30 mouse cellular contexts compared by ENCODE assay signal in genomic region chr19:44496511-44496910, GRCm38 (mm10). TPM values are rescaled to one million over a fixed set of nuclear protein-coding genes. Genes with fewer than 3 reads are reported as not detected.
DNase-seq lines count a peak whose midpoint lies in the region; ATAC-seq and TF ChIP-seq lines count a peak whose summit lies in the region.
"Had no signal": no experiment of that assay in that cellular context is flagged by ENCODE, and none has a peak within 500 bp of the region (broad histone marks: within the 10 kb centered on the region; RNA-seq: fewer than 3 reads in every experiment).

No protein-coding gene starts in this region.

- no peaks in the 10 kb centered on the region for H3K36me3 ChIP-seq in hindbrain, embryonic 12.5 days
- no peaks in the 10 kb centered on the region for H3K36me3 ChIP-seq in hindbrain, embryonic 13.5 days
- H3K36me3 ChIP-seq: G1E; heart, embryonic 12.5 days had no signal

- ATAC-seq in hindbrain, embryonic 12.5 days (ENCODE audit: low FRiP score) = peak; percentile 52; the same call in 1 of the 2 replicates
- ATAC-seq in hindbrain, embryonic 13.5 days (ENCODE audit: low FRiP score) = no peak
- ATAC-seq in megakaryocyte progenitor cell, adult 5-6 weeks (replicated peaks; ENCODE audit: poor library complexity) = peak; percentile 66
- ATAC-seq: CD4-positive, CD25-positive, alpha-beta regulatory T cell, adult 4 months; liver, postnatal 0 days had no signal

- 0 out of 2 replicates have a peak, but pooled peaks cover 2% of the 10 kb centered on the region for H3K4me1 ChIP-seq in hindbrain, embryonic 12.5 days
- no peaks in the 10 kb centered on the region for H3K4me1 ChIP-seq in hindbrain, embryonic 13.5 days (replicated peaks)
- no peaks in the 10 kb centered on the region for H3K4me1 ChIP-seq in bone marrow macrophage, adult 2 months (ENCODE audit: control insufficient read depth, insufficient read depth, low read length)

- no peak overlapping the region for H3K9ac ChIP-seq in hindbrain, embryonic 12.5 days
- no peak overlapping the region for H3K9ac ChIP-seq in hindbrain, embryonic 13.5 days
- H3K9ac ChIP-seq: heart, embryonic 12.5 days; liver, postnatal 0 days had no signal

- H3K27ac ChIP-seq in hindbrain, embryonic 12.5 days = no peak overlapping the region
- H3K27ac ChIP-seq in hindbrain, embryonic 13.5 days = no peak overlapping the region
- H3K27ac ChIP-seq in bone marrow macrophage, adult 2 months (ENCODE audit: insufficient read depth, low read depth, low read length) = no peak overlapping the region
- H3K27ac ChIP-seq: kidney, postnatal 0 days had no signal

- H3K4me2 ChIP-seq in hindbrain, embryonic 12.5 days (replicated peaks) = no peak overlapping the region
- H3K4me2 ChIP-seq in hindbrain, embryonic 13.5 days = no peak overlapping the region
- H3K4me2 ChIP-seq: heart, embryonic 12.5 days had no signal

- no peaks in the 10 kb centered on the region for H3K9me3 ChIP-seq in hindbrain, embryonic 12.5 days (replicated peaks)
- H3K9me3 ChIP-seq in hindbrain, embryonic 13.5 days = no peaks in the 10 kb centered on the region
- H3K9me3 ChIP-seq: G1E; heart, embryonic 12.5 days; megakaryocyte, embryonic 14.5 days had no signal

- DNase-seq in B cell, adult 2 months = peak; percentile 24 to 30
- no peak for DNase-seq in heart, adult 11 months
- no peak for DNase-seq in retina, embryonic 14.5 days (ENCODE audit: low spot score)
- DNase-seq: cerebellum, adult 2 months; cerebellum, postnatal 36 days; heart, postnatal 14 days; kidney, adult 18-20 months; liver; liver, postnatal 0 days; lung, postnatal 10 days; right cerebral cortex, postnatal 25 days; thymus, adult 2 months had no signal

- TF ChIP-seq CTCF in bone marrow macrophage, adult 2 months (IDR thresholded peaks at IDR 0.05; ENCODE audit: low read depth, low read length) = no peak

- TF ChIP-seq POLR2A in bone marrow macrophage, adult 2 months (IDR thresholded peaks at IDR 0.05; ENCODE audit: borderline replicate concordance, low read depth, low read length) = 0 out of 2 replicates have a peak, but pooled peaks have one; percentile 30

- H3K4me3 ChIP-seq in hindbrain, embryonic 12.5 days = no peak overlapping the region
- H3K4me3 ChIP-seq in hindbrain, embryonic 13.5 days = no peak overlapping the region
- no peak overlapping the region for H3K4me3 ChIP-seq in bone marrow macrophage, adult 2 months (ENCODE audit: insufficient read depth, low read length)
- H3K4me3 ChIP-seq: heart, embryonic 12.5 days; megakaryocyte, embryonic 14.5 days; myocyte had no signal

- WGBS in hindbrain, embryonic 12.5 days = 39% methylated on average over 8 of the region's 8 CpGs
- 49% methylated on average over 8 of the region's 8 CpGs for WGBS in hindbrain, embryonic 13.5 days

- peaks cover 96% of the 10 kb centered on the region for H3K27me3 ChIP-seq in hindbrain, embryonic 12.5 days
- peaks cover 95% of the 10 kb centered on the region for H3K27me3 ChIP-seq in hindbrain, embryonic 13.5 days

RNA-seq across cellular contexts. Expression of gene Wnt8b, which starts 3.2 kb away (rescaled TPM):
- 0.87 and 0.93 TPM in 2 replicates for polyA plus RNA-seq in hindbrain, embryonic 12.5 days (2016; fragmentation: Nextera tagmentation; extraction: Ambion mirVana)
- 0.43 and 0.78 TPM in 2 replicates for polyA plus RNA-seq in hindbrain, embryonic 13.5 days (2015; fragmentation: Nextera tagmentation; extraction: Ambion mirVana)
- not detected in 2 replicates for polyA plus RNA-seq in bone marrow macrophage, adult 2 months (2012; ENCODE audit: insufficient read depth, insufficient read length, missing spikeins)
- total RNA-seq in megakaryocyte progenitor cell, adult 5-6 weeks (2015) = not detected in 2 replicates
- not detected in 2 replicates for total RNA-seq in megakaryocyte progenitor cell, adult 5-6 weeks (2017)
- total RNA-seq: gastrocnemius, adult 18-20 months; gastrocnemius, postnatal 4 days; heart, postnatal 14 days; layer of hippocampus, adult 18-20 months; left cerebral cortex, postnatal 36 days had no signal
- polyA plus RNA-seq: CD4-positive, CD25-positive, alpha-beta regulatory T cell, adult 4 months; G1E; heart, embryonic 12.5 days; liver, postnatal 0 days; myocyte; stomach, embryonic 16.5 days had no signal

RNA-seq across cellular contexts. Expression of gene Sec31b, which starts 49.2 kb away (rescaled TPM):
- polyA plus RNA-seq in hindbrain, embryonic 12.5 days (2016; fragmentation: Nextera tagmentation; extraction: Ambion mirVana) = 0.70 and 0.71 TPM in 2 replicates
- polyA plus RNA-seq in hindbrain, embryonic 13.5 days (2015; fragmentation: Nextera tagmentation; extraction: Ambion mirVana) = 0.26 and 0.51 TPM in 2 replicates
- polyA plus RNA-seq in bone marrow macrophage, adult 2 months (2012; ENCODE audit: insufficient read depth, insufficient read length, missing spikeins) = 1.4 and 2.0 TPM in 2 replicates
- total RNA-seq in megakaryocyte progenitor cell, adult 5-6 weeks (2015) = 0.52 and 0.54 TPM in 2 replicates
- total RNA-seq in megakaryocyte progenitor cell, adult 5-6 weeks (2017) = 1.4 and 3.9 TPM in 2 replicates

RNA-seq across cellular contexts. Expression of gene Gm20538, which starts 56.1 kb away (rescaled TPM):
- polyA plus RNA-seq in hindbrain, embryonic 12.5 days (2016; fragmentation: Nextera tagmentation; extraction: Ambion mirVana) = not detected in 2 replicates
- not detected in 2 replicates for polyA plus RNA-seq in hindbrain, embryonic 13.5 days (2015; fragmentation: Nextera tagmentation; extraction: Ambion mirVana)
- polyA plus RNA-seq in bone marrow macrophage, adult 2 months (2012; ENCODE audit: insufficient read depth, insufficient read length, missing spikeins) = not detected in 2 replicates
- 2.2 TPM in 1 of 2 replicates, not detected in the other for total RNA-seq in megakaryocyte progenitor cell, adult 5-6 weeks (2015)
- not detected in 2 replicates for total RNA-seq in megakaryocyte progenitor cell, adult 5-6 weeks (2017)
- total RNA-seq: adrenal gland, postnatal 4 days; G1E; gastrocnemius, adult 18-20 months; gastrocnemius, postnatal 4 days; heart, postnatal 14 days; layer of hippocampus, adult 18-20 months; layer of hippocampus, postnatal 25 days; left cerebral cortex, postnatal 36 days had no signal
- polyA plus RNA-seq: CD4-positive, CD25-positive, alpha-beta regulatory T cell, adult 4 months; cerebellum, adult 2 months; G1E; heart, embryonic 12.5 days; liver, postnatal 0 days; myocyte; neural tube, embryonic 14.5 days had no signal

RNA-seq across cellular contexts. Expression of gene Ndufb8, which starts 58.7 kb away (rescaled TPM):
- polyA plus RNA-seq in hindbrain, embryonic 12.5 days (2016; fragmentation: Nextera tagmentation; extraction: Ambion mirVana) = 400 and 440 TPM in 2 replicates
- polyA plus RNA-seq in hindbrain, embryonic 13.5 days (2015; fragmentation: Nextera tagmentation; extraction: Ambion mirVana) = 592 and 624 TPM in 2 replicates
- polyA plus RNA-seq in bone marrow macrophage, adult 2 months (2012; ENCODE audit: insufficient read depth, insufficient read length, missing spikeins) = 148 and 173 TPM in 2 replicates
- total RNA-seq in megakaryocyte progenitor cell, adult 5-6 weeks (2015) = 361 and 370 TPM in 2 replicates
- 243 and 315 TPM in 2 replicates for total RNA-seq in megakaryocyte progenitor cell, adult 5-6 weeks (2017)

Comparison
In these comparisons a context has a peak if more than half of its experiments do, and no peak if none do; other contexts are left out.
1. DNase-seq: peak in B cell, adult 2 months (2 of 2); none in heart, adult 11 months (single experiment) and retina, embryonic 14.5 days (single experiment).